Mouse (Mus musculus): ENCODE measurements at regions not wholly inside any gene's neighbourhood (a gene's known extent, or its start where the extent isn't known, plus 50 kb on each side); places are given as distances from the start of the nearest gene placed in this dataset.

GRCm38 (mm10) chr14:100352961-100353452 lies 68.5 kb upstream of the Klf12 start:
- DNase-seq (ENCODE audit: low spot score) = no peak

GRCm38 (mm10) chr14:100351004-100351403 lies 66.5 kb upstream of the Klf12 start:
- no peak for DNase-seq (ENCODE audit: low spot score)

DNA sequence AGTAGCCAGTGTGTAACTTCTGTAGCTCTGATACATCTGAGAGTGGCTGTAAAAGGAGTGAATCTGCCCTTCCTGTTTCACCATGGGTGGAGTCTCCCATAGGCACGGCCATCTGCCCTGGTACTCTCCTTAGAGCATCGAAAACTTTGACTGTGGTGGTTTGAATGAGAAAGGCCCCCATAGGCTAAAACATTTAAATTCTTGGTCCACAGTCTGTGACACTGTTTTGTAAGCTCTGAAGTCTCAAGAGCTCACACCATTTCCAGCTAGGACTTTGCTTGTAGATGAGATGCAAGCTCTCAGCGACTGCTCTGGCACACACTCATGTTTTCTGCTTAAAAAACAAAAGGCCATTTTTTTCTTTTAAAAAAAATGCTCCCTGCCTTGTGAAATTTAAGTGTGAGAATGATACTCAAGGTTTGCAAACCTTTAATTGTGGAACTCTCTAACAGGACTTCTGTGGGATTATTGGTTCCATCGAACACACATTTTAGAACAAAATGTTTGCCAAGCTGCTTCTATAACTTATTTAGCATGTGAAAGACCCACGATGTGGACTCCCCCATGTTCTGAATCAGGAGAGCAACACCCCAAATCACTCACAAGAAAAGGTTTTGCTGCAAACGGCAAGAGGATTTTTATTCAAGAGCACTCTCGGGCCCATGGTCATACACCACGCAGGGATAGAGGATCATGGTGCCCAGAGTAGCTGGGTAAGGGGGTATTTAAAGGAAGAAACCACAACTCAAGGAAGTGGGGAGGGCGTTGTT lies 65.7 kb upstream of the Klf12 start:
- no peak for DNase-seq (ENCODE audit: low spot score)

DNA sequence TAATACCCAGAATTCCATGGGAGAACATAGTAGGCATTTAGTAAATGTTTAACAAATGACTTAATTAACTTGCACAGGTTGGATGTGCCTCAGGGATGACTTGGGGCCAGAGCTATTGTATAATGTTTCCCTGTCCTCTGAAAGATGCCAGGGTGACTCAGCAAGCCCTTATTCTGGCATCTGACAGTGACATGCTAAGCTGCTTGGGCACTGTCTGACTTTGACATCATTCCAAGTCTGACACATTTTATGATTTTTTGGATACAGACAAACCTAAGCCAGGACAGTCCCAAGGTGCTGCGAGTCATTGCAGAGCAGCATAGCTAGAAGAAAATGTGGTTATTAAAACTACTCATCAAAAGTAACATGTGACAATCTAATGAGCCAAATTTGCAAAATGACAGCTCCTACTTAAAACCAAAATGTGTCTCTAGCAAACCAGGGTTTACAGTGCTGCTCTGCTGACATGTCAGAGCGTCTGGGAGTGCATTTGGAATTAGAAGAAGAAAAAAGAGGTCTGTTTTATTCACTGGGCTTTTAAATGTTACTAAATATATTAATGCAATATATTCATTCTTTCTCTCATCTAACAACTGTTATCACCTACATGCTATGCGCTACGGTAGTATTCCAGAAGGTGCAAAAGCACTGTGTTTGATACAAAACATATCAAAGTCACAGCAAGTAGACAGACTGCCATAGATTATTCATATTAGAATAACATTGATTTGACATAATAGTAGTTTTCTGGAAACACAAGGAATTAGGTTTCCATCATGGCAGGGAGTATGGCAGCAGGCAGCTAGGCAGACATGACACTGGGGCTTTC lies 64.1 kb upstream of the Klf12 start:
- DNase-seq (ENCODE audit: low spot score) = no peak

GRCm38 (mm10) chr14:100336926-100337325 lies 52.4 kb upstream of the Klf12 start:
- DNase-seq (ENCODE audit: low spot score) = no peak
